Mouse (Mus musculus) heart, postnatal 14 days (tissue): ENCODE data around the gene Esyt1. TPM values are rescaled to one million over a fixed set of nuclear protein-coding genes. Genes with fewer than 3 reads are reported as not detected.
"Not testable (repeated sequence)": the region's sequence is repeated elsewhere in the genome, so short reads cannot be mapped to it uniquely, and the experiment has no call there.

Experiments
- DNase-seq, 2 experiments: peaks; one replicate each; pipeline ENCODE4 v3.0.0; 2021 to 2022
- intact Hi-C: fragments of 180-260 bp; cut with DNase I; formaldehyde crosslinking; loops from one replicate; pipeline ENCODE4 v1.15.1; 2025
- microRNA-seq, 2 experiments: library from miRNA; unstranded; fragments of <30 nt; microRNA quantifications; one replicate each; pipeline ENCODE4 v1.2.0; 2021 to 2022
- total RNA-seq, 2 experiments: library from RNA; stranded (reverse); gene quantifications; 2 replicates each; pipeline ENCODE4 v1.2.3; 2021

Esyt1 gene
- total RNA-seq, 2 experiments from 2014 or later, result 22.3 to 23.6 TPM

DNA sequence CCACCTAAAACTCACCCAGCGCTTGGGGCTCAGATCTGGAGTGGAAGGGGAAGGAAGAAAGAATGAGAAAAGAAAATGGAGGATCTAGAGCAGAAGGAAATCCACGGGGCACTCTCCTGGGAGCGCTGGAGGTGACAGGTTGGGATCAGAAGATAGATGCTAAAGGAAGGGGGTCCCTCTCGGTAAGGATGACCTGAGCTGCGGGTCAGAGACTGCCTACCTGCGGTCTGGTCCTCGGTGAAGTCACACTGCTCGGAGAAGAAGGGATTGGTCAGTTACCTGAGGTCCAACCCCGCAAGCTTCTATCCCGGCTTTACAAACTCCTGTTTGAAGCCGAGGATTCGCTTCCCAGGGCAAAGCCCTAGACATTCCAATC is 32.4 kb downstream of the Esyt1 start:
- DNase-seq, result no peak
- intact Hi-C loops, result no loop called here

DNA sequence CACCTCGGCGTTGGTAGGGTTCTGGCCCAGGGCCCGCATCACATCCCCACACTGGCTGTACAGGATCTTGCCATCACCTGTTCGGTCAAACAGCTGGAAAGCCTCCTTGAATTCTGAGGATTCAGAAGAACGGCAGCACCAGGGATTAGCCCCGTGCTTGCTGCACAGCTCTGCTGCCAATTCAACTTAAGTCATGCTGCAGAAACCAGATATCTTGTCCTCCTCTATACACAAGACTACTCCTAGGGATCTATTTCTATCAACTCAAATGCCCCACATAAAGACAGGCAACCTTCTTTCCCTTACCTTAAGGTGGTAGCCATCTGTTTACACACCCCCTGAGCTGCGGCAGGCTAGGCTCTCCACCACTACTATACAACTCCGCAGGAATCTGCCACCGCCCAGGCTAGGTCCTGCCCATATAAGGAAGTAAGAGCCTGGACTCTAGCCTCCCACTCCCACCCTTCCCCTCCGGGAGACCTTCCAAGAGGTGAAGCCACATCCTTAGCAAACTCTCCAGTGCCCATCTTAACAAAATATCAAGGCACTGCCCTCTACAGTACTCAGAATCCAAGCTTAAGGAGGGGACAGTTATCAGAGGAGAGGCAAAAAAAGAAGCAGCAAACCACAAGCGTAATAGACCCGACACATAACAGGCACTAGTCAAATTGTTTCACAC is 32.9 kb downstream of the Esyt1 start:
- intact Hi-C loops, result no loop called here
- peak; percentile 66 for DNase-seq

DNA sequence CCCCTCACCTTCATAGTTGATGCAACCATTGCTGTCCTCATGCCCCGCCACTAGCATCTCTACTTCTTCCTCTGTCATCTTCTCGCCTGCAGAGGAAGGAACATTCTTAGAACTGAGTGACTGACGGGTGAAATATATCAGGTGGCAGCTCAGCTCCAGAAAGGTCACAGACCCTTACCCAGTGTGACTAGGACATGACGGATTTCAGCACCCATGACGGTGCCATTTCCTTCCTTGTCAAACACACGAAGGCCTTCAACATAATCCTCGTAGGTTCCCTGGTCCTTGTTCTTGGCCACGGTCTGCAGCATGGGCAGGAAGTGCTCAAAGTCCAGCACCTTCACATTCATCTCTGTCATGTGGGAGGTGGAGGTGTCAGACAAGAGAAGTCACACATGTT is 33.6 kb downstream of the Esyt1 start:
- DNase-seq, intact Hi-C loops: not testable (repeated sequence)

DNA sequence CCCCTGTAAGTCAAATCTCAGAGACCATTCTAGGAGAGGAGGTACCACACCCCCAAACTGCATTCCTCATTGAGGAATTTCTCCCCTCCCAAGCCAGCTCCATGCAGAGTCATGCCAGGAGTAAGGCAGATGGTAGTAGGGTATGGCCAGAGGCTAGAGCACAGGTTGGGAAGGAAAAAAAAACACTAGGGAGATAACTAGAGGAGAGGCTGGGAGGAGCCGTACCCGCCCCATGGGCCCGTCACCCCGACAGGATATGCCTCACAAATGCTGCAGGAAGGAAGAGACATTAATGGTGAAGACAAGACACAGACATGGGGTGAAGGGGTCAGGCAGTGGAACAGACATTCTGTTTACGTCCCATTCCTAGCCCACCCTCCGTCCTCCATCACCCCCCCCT is 34.2 kb downstream of the Esyt1 start:
- intact Hi-C loops, result no loop called here

DNA sequence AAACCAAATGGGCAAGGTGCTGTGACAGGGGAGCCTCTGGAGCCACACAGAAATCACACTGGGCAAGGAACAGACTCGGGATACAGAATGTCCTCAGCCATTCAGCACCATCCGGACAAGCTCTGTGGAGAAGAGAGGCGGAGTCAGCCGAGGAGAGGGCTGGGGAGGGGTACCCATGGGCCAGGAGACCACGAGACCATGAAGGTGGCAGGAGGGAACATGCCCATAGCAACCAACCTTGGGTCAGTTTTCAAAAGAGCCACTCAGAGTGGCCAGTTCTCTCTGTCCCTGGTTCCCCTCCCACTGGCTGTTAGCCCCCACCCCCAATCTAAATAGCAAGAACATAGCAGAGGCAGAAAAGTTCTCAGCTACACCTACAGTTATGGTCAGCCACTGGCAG is 34.8 kb downstream of the Esyt1 start:
- intact Hi-C loops, result no loop called here
- no peak for DNase-seq

More for the DNA sequence above, 34.2 kb downstream of the Esyt1 start:
- no peak for DNase-seq

DNA sequence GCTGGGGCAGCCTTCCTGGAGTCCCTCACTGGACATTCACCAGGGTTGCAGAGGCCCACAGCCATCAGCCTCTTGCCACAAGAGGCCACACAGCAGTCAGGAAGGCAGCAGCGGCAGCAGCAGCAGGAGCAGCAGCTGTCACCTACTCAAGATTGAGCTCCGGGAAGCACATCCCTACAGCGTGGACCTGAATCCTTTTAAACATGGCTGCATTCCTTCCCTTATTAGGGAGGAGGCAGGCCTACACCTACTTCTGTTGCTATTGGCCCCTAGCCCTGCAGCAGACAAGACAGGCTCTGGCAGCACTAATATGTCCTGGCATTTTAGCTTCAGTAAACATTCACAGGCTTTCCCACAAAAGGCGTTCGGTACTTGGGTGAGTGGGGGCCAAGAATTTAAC is 35.4 kb downstream of the Esyt1 start:
- intact Hi-C loops, result no loop called here
- DNase-seq, result peak; percentile 21 to 47

DNA sequence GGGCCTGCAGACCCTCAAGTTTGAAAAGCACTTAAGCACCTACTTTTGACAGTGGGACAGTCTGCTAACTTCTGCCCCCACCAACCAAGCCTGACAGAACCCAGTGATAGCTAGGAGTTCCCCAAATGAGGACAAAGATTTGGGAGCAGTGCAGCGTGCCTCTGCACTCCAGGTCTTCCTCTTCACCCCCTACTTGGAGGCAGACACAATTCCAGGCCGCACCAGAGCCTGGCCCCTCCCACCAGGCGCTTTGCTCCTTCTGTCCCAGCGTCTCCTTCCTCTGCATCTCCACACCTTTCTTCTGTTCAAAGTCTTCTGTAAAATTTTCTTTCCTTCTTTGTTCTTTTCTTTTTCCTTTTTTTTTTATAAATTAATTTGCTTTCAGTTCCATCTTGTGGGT is 35.9 kb downstream of the Esyt1 start:
- no peak for DNase-seq
- intact Hi-C loops, result no loop called here

DNA sequence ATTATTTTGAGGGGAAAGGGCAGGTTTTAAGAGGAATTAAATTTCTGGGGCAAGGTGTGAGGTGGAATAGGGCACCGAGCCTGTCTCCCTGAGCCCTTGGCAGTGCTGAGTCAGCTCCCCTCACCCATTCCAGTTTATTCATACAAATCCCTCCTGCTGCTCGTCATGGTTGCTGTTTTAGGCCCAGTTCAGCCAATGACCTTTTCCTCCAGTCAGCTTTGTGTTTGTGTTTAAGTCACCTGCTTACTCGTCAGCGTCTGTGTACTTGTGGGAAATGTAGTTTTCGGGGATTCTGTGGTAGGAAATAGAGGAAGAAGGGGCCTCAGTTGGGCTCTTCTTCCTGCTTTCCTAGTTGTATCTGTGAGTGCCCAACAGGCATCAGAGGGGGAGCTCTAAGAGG is 36.3 kb downstream of the Esyt1 start:
- intact Hi-C loops, result no loop called here
- no peak for DNase-seq

DNA sequence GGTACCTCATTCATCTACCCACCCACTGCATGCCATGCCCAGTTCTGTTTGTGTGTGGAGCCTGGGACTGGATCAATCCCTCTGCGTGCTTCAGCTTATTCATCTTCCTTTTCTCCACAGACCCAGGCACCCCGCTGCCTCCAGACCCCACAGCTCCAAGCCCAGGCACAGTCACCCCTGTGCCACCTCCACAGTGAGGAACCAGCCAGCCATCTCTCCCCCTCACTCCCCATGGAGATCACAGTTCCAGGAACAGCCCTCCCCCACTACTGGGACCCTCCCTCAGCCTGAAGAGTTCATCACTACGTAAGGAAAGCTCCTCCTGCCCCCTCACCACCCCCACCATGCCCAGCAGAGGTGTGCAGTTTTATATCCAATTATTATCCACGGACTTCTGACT is 36.9 kb downstream of the Esyt1 start:
- DNase-seq, result no peak
- intact Hi-C loops, result no loop called here

DNA sequence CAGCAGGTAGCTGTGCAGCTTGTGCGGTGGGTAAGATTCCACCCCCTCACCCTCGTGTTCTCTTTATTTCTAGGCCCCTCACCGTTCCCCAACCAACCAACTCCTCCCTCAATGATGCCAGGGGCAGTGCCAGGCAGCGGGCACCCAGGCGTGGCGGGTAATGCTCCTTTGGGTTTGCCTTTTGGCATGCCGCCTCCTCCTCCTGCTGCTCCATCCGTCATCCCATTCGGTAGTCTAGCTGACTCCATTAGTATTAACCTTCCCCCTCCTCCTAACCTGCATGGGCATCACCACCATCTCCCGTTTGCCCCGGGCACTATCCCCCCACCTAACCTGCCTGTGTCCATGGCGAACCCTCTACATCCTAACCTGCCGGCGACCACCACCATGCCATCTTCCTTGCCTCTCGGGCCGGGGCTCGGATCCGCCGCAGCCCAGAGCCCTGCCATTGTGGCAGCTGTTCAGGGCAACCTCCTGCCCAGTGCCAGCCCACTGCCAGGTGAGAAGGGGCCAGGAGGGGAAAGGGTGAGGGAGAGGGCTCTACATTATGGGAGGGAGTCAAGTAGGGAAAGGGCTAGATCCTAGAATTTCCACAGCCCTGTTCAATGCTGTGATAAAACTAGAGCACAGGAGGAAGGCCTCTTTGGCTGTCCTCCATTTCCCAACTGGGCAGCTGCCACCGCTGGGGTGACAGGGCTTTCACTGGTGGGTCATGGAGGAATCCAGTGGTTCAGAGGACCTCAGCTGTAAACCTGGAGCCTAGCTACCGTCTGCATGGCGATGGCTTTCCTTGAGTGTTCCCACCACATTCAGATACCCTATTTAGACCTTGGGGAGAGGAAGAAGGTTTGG is 37.6 kb downstream of the Esyt1 start:
- intact Hi-C loops, result no loop called here

DNA sequence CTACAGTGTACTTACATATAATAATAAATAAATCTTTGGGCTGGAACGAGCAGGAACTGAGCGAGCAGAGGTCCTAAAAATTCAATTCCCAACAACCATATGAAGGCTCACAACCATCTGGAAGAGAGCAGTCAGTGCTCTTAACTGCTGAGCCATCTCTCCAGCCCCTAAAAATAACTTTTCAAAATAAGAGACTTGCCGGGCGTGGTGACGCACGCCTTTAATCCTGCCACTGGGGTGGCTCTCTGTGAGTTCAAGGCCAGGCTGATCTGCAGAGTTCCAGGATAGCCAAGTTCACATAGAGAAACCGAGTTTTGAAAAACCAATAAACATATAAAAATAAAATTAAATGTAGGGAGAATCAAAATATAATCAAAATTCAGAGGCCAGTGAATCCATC is 39.3 kb downstream of the Esyt1 start:
- no peak for DNase-seq
- intact Hi-C loops, result no loop called here

More for the DNA sequence above, 37.6 kb downstream of the Esyt1 start:
- no peak for DNase-seq

DNA sequence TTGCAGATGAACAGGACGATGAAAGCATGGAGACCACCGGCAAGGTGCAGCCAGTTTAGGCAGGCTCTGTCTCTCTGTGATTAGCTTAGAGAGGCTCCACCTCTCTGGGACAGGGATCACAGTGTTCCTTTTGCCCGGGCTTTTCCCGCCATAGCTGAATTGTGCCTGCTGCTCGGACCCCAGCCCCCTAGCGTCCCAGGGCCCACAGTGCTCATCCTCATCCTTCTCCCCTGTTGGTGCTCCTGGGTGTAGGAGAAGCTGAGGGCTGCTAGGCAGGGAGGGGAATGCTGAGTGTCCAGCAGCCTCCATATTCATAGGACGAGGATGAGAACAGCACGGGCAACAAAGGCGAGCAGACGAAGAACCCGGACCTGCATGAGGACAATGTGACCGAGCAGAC is 51.3 kb downstream of the Esyt1 start:
- intact Hi-C loops, result no loop called here
- DNase-seq, result no peak

DNA sequence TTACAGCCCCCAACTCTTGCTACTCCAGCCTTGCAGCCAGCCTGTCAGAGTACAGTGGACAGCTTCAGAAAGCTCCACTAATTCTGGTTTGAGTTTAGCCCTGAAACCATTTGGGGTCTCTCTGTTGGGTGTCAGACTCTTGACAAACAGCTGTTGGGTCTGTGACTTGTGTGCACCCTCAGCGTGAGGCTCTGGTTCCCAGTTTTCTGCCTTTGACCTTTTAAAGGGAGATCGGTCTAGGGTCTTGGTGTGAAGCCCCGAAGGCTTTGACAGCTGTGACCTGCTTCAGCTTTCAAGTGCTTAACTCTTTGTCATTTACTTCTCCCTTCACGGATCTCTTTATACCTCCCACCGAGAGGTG is 65.4 kb downstream of the Esyt1 start:
- intact Hi-C loops, result no loop called here
- DNase-seq, result no peak

Small RNA genes lying within 50 kb of the gene (microRNA-seq; reads per million reads assigned to microRNA genes)
- gene Gm47275 (0 reads per million in 2 experiments), gene Mir6916 (0 reads per million in 2 experiments)

Other genes with a start within 250 kb of the Esyt1 start
- gene Il23a, start 227.1 kb downstream of the Esyt1 start, total RNA-seq, result under 1 TPM; 0.22 to 0.26 TPM
- gene Pan2, start 222.5 kb downstream of the Esyt1 start, total RNA-seq, result 10 to 100 TPM; 13.2 to 13.7 TPM
- 10 to 100 TPM; 58.1 to 66.7 TPM for gene Cnpy2, start 203.4 kb downstream of the Esyt1 start, total RNA-seq
- 1,000 to 10,000 TPM; 1,195 to 1,221 TPM for gene Cs, start 188.1 kb downstream of the Esyt1 start, total RNA-seq
- 100 to 1,000 TPM; 208 to 209 TPM for gene Coq10a, start 156.9 kb downstream of the Esyt1 start, total RNA-seq
- gene Ankrd52, start 148.8 kb downstream of the Esyt1 start, total RNA-seq, result 10 to 100 TPM; 46.5 to 47.5 TPM
- gene Slc39a5, start 124.6 kb downstream of the Esyt1 start, total RNA-seq, result not detected
- 10 to 100 TPM; 43.6 to 45.6 TPM for gene Nabp2, start 114.4 kb downstream of the Esyt1 start, total RNA-seq
- gene Rnf41, start 114.2 kb downstream of the Esyt1 start, total RNA-seq, result 10 to 100 TPM; 19.7 to 19.8 TPM
- gene Smarcc2, start 66.6 kb downstream of the Esyt1 start, total RNA-seq, result 10 to 100 TPM; 76.6 to 80.5 TPM
- 100 to 1,000 TPM; 357 to 392 TPM for gene Myl6, start 31.7 kb downstream of the Esyt1 start, total RNA-seq
- gene Myl6b, start 27.2 kb downstream of the Esyt1 start, total RNA-seq, result 1 to 10 TPM; 3.3 to 4.3 TPM
- 1 to 10 TPM; 7.0 to 8.4 TPM for gene Zc3h10, start 21.9 kb upstream of the Esyt1 start, total RNA-seq
- 1,000 to 10,000 TPM; 1,645 to 1,937 TPM for gene Rpl41, start 23.4 kb upstream of the Esyt1 start, total RNA-seq
- 10 to 100 TPM; 48.4 to 51.6 TPM for gene Pa2g4, start 40.1 kb upstream of the Esyt1 start, total RNA-seq
- gene Erbb3, start 63.8 kb upstream of the Esyt1 start, total RNA-seq, result 1 to 10 TPM; 6.8 to 7.8 TPM
- gene Rps26, start 100.9 kb upstream of the Esyt1 start, total RNA-seq, result 100 to 1,000 TPM; 264 to 297 TPM
- 1 to 10 TPM; 1.3 to 1.5 TPM for gene Ikzf4, start 120.1 kb upstream of the Esyt1 start, total RNA-seq
- 10 to 100 TPM; 17.3 to 17.4 TPM for gene Suox, start 148.2 kb upstream of the Esyt1 start, total RNA-seq
- 10 to 100 TPM; 66.5 to 71.8 TPM for gene Rab5b, start 170.4 kb upstream of the Esyt1 start, total RNA-seq
- gene Pmel, start 178.3 kb upstream of the Esyt1 start, total RNA-seq, result under 1 TPM; 0.66 to 0.93 TPM
- 10 to 100 TPM; 18.9 to 19.9 TPM for gene Cdk2, start 179.2 kb upstream of the Esyt1 start, total RNA-seq
- 10 to 100 TPM; 12.4 to 15.7 TPM for gene Dgka, start 219.0 kb upstream of the Esyt1 start, total RNA-seq
- 1 to 10 TPM; 8.5 to 9.0 TPM for gene Pym1, start 222.0 kb upstream of the Esyt1 start, total RNA-seq